Mouse (Mus musculus) megakaryocyte-erythroid progenitor cell, adult 5 weeks (primary cell): ENCODE results near the gene Tpt1. TPM values are rescaled to one million over a fixed set of nuclear protein-coding genes. Genes with fewer than 3 reads are reported as not detected.

Experiments used
- polyA plus RNA-seq: library from polyadenylated mRNA; stranded (reverse); fragments of >175 nt; gene quantifications from 2 replicates; pipeline ENCODE4 v1.2.3, GENCODE M21; 2012

The Tpt1 gene
- 3,084 and 3,289 TPM in 2 replicates for polyA plus RNA-seq

GRCm38 (mm10) chr14:75844867-75845697, at the start of gene Tpt1:
Gene Tpt1 (plus strand): TSS chr14:75845093.

Other genes with a start within 250 kb of the Tpt1 start
- gene Erich6b, start 202.8 kb upstream of the Tpt1 start, polyA plus RNA-seq = not detected in 2 replicates
- 5.5 and 6.6 TPM in 2 replicates for gene Cog3, start 90.6 kb upstream of the Tpt1 start, polyA plus RNA-seq
- gene Slc25a30, start 58.1 kb upstream of the Tpt1 start, polyA plus RNA-seq = 33.2 and 36.3 TPM in 2 replicates
- not detected in 2 replicates for gene Kctd4, start 109.9 kb downstream of the Tpt1 start, polyA plus RNA-seq
- gene Gtf2f2, start 165.8 kb downstream of the Tpt1 start, polyA plus RNA-seq = 9.4 and 10.3 TPM in 2 replicates